Comparison of ENCODE assay signal across 28 mouse cellular contexts in genomic region chr9:96712045-96712444, GRCm38 (mm10). TPM values are rescaled to one million over a fixed set of nuclear protein-coding genes. Genes with fewer than 3 reads are reported as not detected.
DNase-seq lines count a peak whose midpoint lies in the region; ATAC-seq and TF ChIP-seq lines count a peak whose summit lies in the region.
"Had no signal": no experiment of that assay in that cellular context is flagged by ENCODE, and none has a peak within 500 bp of the region (broad histone marks: within the 10 kb centered on the region; RNA-seq: fewer than 3 reads in every experiment).

No protein-coding gene starts in this region.

- peak; percentile 57 for DNase-seq in adrenal gland, adult 2 months
- DNase-seq in adrenal gland, postnatal 4 days (ENCODE audit: low spot score in 2 of 2) = no peak
- no peak for DNase-seq in heart, embryonic 10.5 days (ENCODE audit: low spot score)
- no peak for DNase-seq in heart, postnatal 25 days (ENCODE audit: low spot score)
- DNase-seq in CH12.LX (ENCODE audit: extremely low read depth) = no peak
- no peak for DNase-seq in left cerebral cortex, postnatal 36 days (ENCODE audit: low spot score in 2 of 2)
- DNase-seq in kidney, postnatal 10 days = no peak
- DNase-seq: cerebellum, adult 11-12 months; cerebellum, adult 9-11 months; embryo, embryonic 11 days; kidney, adult 8-10 months; layer of hippocampus, adult 9-11 months; right cerebral cortex, postnatal 25 days; spleen, adult 18-20 months; thymus, adult 18-20 months; thymus, postnatal 36 days had no signal

- intact Hi-C loops in heart, postnatal 25 days (cut with DNase I) = no loop called here
- intact Hi-C loops in left cerebral cortex, postnatal 36 days (cut with DNase I) = loop anchor here (5.0 kb wide), 1 partner anchor 45 kb away; no protein-coding TSS in a partner anchor

- in situ Hi-C loops in CH12.LX (cut with MboI; ENCODE audit: low pct_ligation_motif_present, low pct_unique_long_range_greater_than_20kb, low sequenced_read_pairs) = loop anchor here (5.0 kb wide), 1 partner anchor 35 kb away; no protein-coding TSS in a partner anchor

- 67% methylated on average over 12 of the region's 12 CpGs for WGBS in heart, embryonic 10.5 days
- WGBS in heart, embryonic 15.5 days = 51% methylated on average over 12 of the region's 12 CpGs

- no peak for TF ChIP-seq CTCF in CH12.LX (conservative IDR thresholded peaks at IDR 0.05 in 1 of 2, IDR thresholded peaks at IDR 0.05 in 1 of 2; ENCODE audit: low read depth in 2 of 2, low read length in 2 of 2)

- peaks cover 53% of the 10 kb centered on the region for H3K4me1 ChIP-seq in heart, embryonic 10.5 days
- peaks cover 24 to 62% of the 10 kb centered on the region in 2 experiments for H3K4me1 ChIP-seq in CH12.LX (ENCODE audit: control insufficient read depth in 1 of 2, insufficient read depth in 2 of 2)
- H3K4me1 ChIP-seq in heart, embryonic 15.5 days (replicated peaks) = peaks cover 61% of the 10 kb centered on the region

- H3K9ac ChIP-seq in CH12.LX (ENCODE audit: insufficient read depth, low read depth) = no peak overlapping the region
- H3K9ac ChIP-seq in heart, embryonic 15.5 days = 0 out of 2 replicates have a peak overlapping the region, but pooled peaks have one; percentile 3
- H3K9ac ChIP-seq: embryonic facial prominence, embryonic 13.5 days; forebrain, embryonic 15.5 days; limb, embryonic 13.5 days; lung, embryonic 15.5 days; midbrain, embryonic 15.5 days had no signal

- H3K27ac ChIP-seq in heart, embryonic 10.5 days = peak overlapping the region; percentile 84
- peak overlapping the region; percentile 82; the same call in 1 of the 2 replicates for H3K27ac ChIP-seq in CH12.LX (ENCODE audit: insufficient read depth, low read depth)
- H3K27ac ChIP-seq in heart, embryonic 15.5 days = peak overlapping the region; percentile 87
- H3K27ac ChIP-seq: embryonic facial prominence, embryonic 13.5 days; forebrain, embryonic 10.5 days; forebrain, embryonic 15.5 days; kidney, postnatal 0 days; limb, embryonic 13.5 days; lung, embryonic 15.5 days; midbrain, embryonic 10.5 days; midbrain, embryonic 15.5 days had no signal

- no peak overlapping the region for H3K4me2 ChIP-seq in CH12.LX (ENCODE audit: insufficient read depth, low read depth, poor library complexity, severe bottlenecking)
- peak overlapping the region; percentile 24 for H3K4me2 ChIP-seq in heart, embryonic 15.5 days
- H3K4me2 ChIP-seq: embryonic facial prominence, embryonic 13.5 days; forebrain, embryonic 15.5 days; limb, embryonic 13.5 days; liver, embryonic 11.5 days; lung, embryonic 15.5 days; midbrain, embryonic 15.5 days had no signal

- TF ChIP-seq RAD21 in CH12.LX (IDR thresholded peaks at IDR 0.05; ENCODE audit: low read depth, low read length) = no peak

- TF ChIP-seq POLR2A in CH12.LX (IDR thresholded peaks at IDR 0.05; ENCODE audit: low read depth, low read length) = no peak

- H3K4me3 ChIP-seq in heart, embryonic 10.5 days = no peak overlapping the region
- H3K4me3 ChIP-seq in CH12.LX (replicated peaks in 1 of 3; ENCODE audit: low read depth in 2 of 3, low read length in 2 of 3, poor library complexity in 1 of 3) = no peak overlapping the region
- H3K4me3 ChIP-seq in heart, embryonic 15.5 days = no peak overlapping the region
- H3K4me3 ChIP-seq: embryonic facial prominence, embryonic 13.5 days; forebrain, embryonic 10.5 days; forebrain, embryonic 15.5 days; limb, embryonic 13.5 days; lung, embryonic 15.5 days; midbrain, embryonic 10.5 days; midbrain, embryonic 15.5 days had no signal

- H3K9me3 ChIP-seq in heart, embryonic 10.5 days = no peaks in the 10 kb centered on the region
- no peaks in the 10 kb centered on the region for H3K9me3 ChIP-seq in CH12.LX (replicated peaks; ENCODE audit: low read length)
- no peaks in the 10 kb centered on the region for H3K9me3 ChIP-seq in heart, embryonic 15.5 days (replicated peaks)
- H3K9me3 ChIP-seq: embryonic facial prominence, embryonic 13.5 days; forebrain, embryonic 10.5 days; forebrain, embryonic 15.5 days; limb, embryonic 13.5 days; lung, embryonic 15.5 days; midbrain, embryonic 10.5 days; midbrain, embryonic 15.5 days had no signal

- no peak; the same call in 1 of the 2 replicates for ATAC-seq in heart, embryonic 15.5 days (replicated peaks; ENCODE audit: insufficient number of reproducible peaks, insufficient read depth, low FRiP score, low read depth)
- ATAC-seq: forebrain, embryonic 15.5 days; intestine, embryonic 16.5 days; midbrain, embryonic 15.5 days; Patski had no signal

- no peak for TF ChIP-seq EP300 in CH12.LX (IDR thresholded peaks at IDR 0.05; ENCODE audit: low read length)

- H3K36me3 ChIP-seq in heart, embryonic 10.5 days = peaks cover 18% of the 10 kb centered on the region
- H3K36me3 ChIP-seq in CH12.LX (replicated peaks in 1 of 2; ENCODE audit: control insufficient read depth in 1 of 2, insufficient read depth in 1 of 2, low read length in 1 of 2) = peaks cover 65 to 83% of the 10 kb centered on the region in 2 experiments
- peaks cover 3% of the 10 kb centered on the region; the same call in 1 of the 2 replicates for H3K36me3 ChIP-seq in heart, embryonic 15.5 days
- H3K36me3 ChIP-seq: forebrain, embryonic 15.5 days; limb, embryonic 13.5 days; lung, embryonic 15.5 days; midbrain, embryonic 10.5 days had no signal

- dilution Hi-C loops in CH12.LX (cut with MboI; ENCODE audit: extremely low pct_ligation_motif_present, extremely low pct_unique_long_range_greater_than_20kb, low sequenced_read_pairs) = no loop called here

- no peaks in the 10 kb centered on the region for H3K27me3 ChIP-seq in heart, embryonic 10.5 days (ENCODE audit: insufficient read depth, poor library complexity, severe bottlenecking)
- H3K27me3 ChIP-seq in CH12.LX (replicated peaks) = no peaks in the 10 kb centered on the region
- H3K27me3 ChIP-seq in heart, embryonic 15.5 days = no peaks in the 10 kb centered on the region
- H3K27me3 ChIP-seq: embryonic facial prominence, embryonic 13.5 days; forebrain, embryonic 15.5 days; limb, embryonic 13.5 days; lung, embryonic 15.5 days; midbrain, embryonic 15.5 days; Patski had no signal

- H3K79me2 ChIP-seq in CH12.LX (replicated peaks; ENCODE audit: control insufficient read depth, extremely low read depth, insufficient read depth, poor library complexity, severe bottlenecking) = peaks cover 95% of the 10 kb centered on the region

TF ChIP-seq in CH12.LX, 34 proteins besides CTCF, POLR2A, EP300 and RAD21:
- no peak for TF ChIP-seq KAT2A (IDR thresholded peaks at IDR 0.05; ENCODE audit: insufficient replicate concordance, low read length)
- TF ChIP-seq CHD1 (IDR thresholded peaks at IDR 0.05; ENCODE audit: low read depth, low read length) = 0 out of 2 replicates have a peak, but pooled peaks have one; percentile 66
- no peak for TF ChIP-seq MAX (IDR thresholded peaks at IDR 0.05; ENCODE audit: low read length)
- no peak for TF ChIP-seq ZKSCAN1 (IDR thresholded peaks at IDR 0.05; ENCODE audit: borderline replicate concordance, low read depth, low read length)
- TF ChIP-seq JUND (conservative IDR thresholded peaks at IDR 0.05; ENCODE audit: low read depth, low read length) = no peak

RNA-seq across cellular contexts. Expression of gene Zbtb38, which starts 40.6 kb away (rescaled TPM):
- total RNA-seq in adrenal gland, adult 2 months (2021) = 10 to 100 TPM; 63.1 to 73.9 TPM
- polyA plus RNA-seq in adrenal gland, adult 2 months (2012; rRNA removed) = 13.6 and 17.4 TPM in 2 replicates
- 10 to 100 TPM; 42.8 to 43.1 TPM for total RNA-seq in adrenal gland, postnatal 4 days (2021)
- 13.4 and 24.5 TPM in 2 replicates for polyA plus RNA-seq in heart, embryonic 10.5 days (2016; fragmentation: Nextera tagmentation; extraction: Ambion mirVana)
- total RNA-seq in heart, postnatal 25 days (2021) = 10 to 100 TPM; 32.5 to 37.7 TPM
- total RNA-seq in CH12.LX (2012; rRNA removed) (83.6 and 102 TPM in 2 replicates), CH12.LX (2014; rRNA removed) (67.9 and 68.8 TPM in 2 replicates)
- polyA plus RNA-seq in CH12.LX (2012; ENCODE audit: insufficient read length, low read depth) = 51.7 and 53.0 TPM in 2 replicates
- polyA plus RNA-seq in heart, embryonic 15.5 days (2015; fragmentation: Nextera tagmentation; extraction: Ambion mirVana) = 28.7 and 29.8 TPM in 2 replicates
- total RNA-seq in left cerebral cortex, postnatal 36 days (2021) = 10 to 100 TPM; 55.4 to 66.0 TPM
